ENCODE assay signal across 16 mouse cellular contexts in genomic region chrX:169704016-169704602, GRCm38 (mm10). TPM values are rescaled to one million over a fixed set of nuclear protein-coding genes. Genes with fewer than 3 reads are reported as not detected.
A peak's percentile ranks its signal among the peaks of the same experiment; 100 is the strongest.
DNase-seq lines count a peak whose midpoint lies in the region; ATAC-seq lines count a peak whose summit lies in the region.
"Had no signal": no experiment of that assay in that cellular context is flagged by ENCODE, and none has a peak within 500 bp of the region (broad histone marks: within the 10 kb centered on the region; RNA-seq: fewer than 3 reads in every experiment).

No protein-coding gene starts in this region.

- H3K4me3 ChIP-seq in heart, embryonic 10.5 days, result no peak overlapping the region
- H3K4me3 ChIP-seq in intestine, embryonic 15.5 days (replicated peaks), result no peak overlapping the region
- H3K4me3 ChIP-seq: embryonic facial prominence, embryonic 13.5 days; hindbrain, embryonic 12.5 days; limb, embryonic 15.5 days; neural tube, embryonic 12.5 days had no signal

- H3K4me2 ChIP-seq in intestine, embryonic 15.5 days (replicated peaks), result no peak overlapping the region
- H3K4me2 ChIP-seq: embryonic facial prominence, embryonic 13.5 days; hindbrain, embryonic 12.5 days; limb, embryonic 15.5 days; neural tube, embryonic 12.5 days had no signal

- H3K27me3 ChIP-seq in heart, embryonic 10.5 days (ENCODE audit: insufficient read depth, poor library complexity, severe bottlenecking), result peaks cover 11% of the 10 kb centered on the region; the same call in 1 of the 2 replicates
- H3K27me3 ChIP-seq in intestine, embryonic 15.5 days (replicated peaks), result no peaks in the 10 kb centered on the region

- H3K27ac ChIP-seq in heart, embryonic 10.5 days, result no peak overlapping the region
- H3K27ac ChIP-seq in intestine, embryonic 15.5 days, result no peak overlapping the region
- H3K27ac ChIP-seq: embryonic facial prominence, embryonic 13.5 days; hindbrain, embryonic 12.5 days; limb, embryonic 15.5 days; neural tube, embryonic 12.5 days had no signal

- ATAC-seq in intestine, embryonic 15.5 days, result no peak

- no peaks in the 10 kb centered on the region for H3K36me3 ChIP-seq in heart, embryonic 10.5 days
- H3K36me3 ChIP-seq in intestine, embryonic 15.5 days, result no peaks in the 10 kb centered on the region
- H3K36me3 ChIP-seq: embryonic facial prominence, embryonic 13.5 days; hindbrain, embryonic 12.5 days; limb, embryonic 15.5 days; neural tube, embryonic 12.5 days had no signal

- no peaks in the 10 kb centered on the region for H3K9me3 ChIP-seq in heart, embryonic 10.5 days
- no peaks in the 10 kb centered on the region for H3K9me3 ChIP-seq in intestine, embryonic 15.5 days
- H3K9me3 ChIP-seq: embryonic facial prominence, embryonic 13.5 days; hindbrain, embryonic 12.5 days; limb, embryonic 15.5 days; neural tube, embryonic 12.5 days had no signal

- peak; percentile 49 for DNase-seq in adrenal gland, postnatal 10 days
- DNase-seq in adrenal gland, postnatal 25 days, result no peak
- DNase-seq in heart, adult 18-20 months, result peak; percentile 21 to 69
- no peak for DNase-seq in heart, embryonic 10.5 days (ENCODE audit: low spot score)
- peak; percentile 26 for DNase-seq in urinary bladder, postnatal 14 days (ENCODE audit: low spot score)
- no peak for DNase-seq in urinary bladder, postnatal 4 days (ENCODE audit: low spot score in 2 of 2)
- DNase-seq in natural killer cell, adult 2 months (ENCODE audit: low spot score in 2 of 2), result no peak
- DNase-seq: adrenal gland, postnatal 36 days; cerebellum, postnatal 36 days; lung, postnatal 14 days; thymus, postnatal 36 days had no signal

- H3K9ac ChIP-seq in intestine, embryonic 15.5 days, result no peak overlapping the region
- H3K9ac ChIP-seq: embryonic facial prominence, embryonic 13.5 days; hindbrain, embryonic 12.5 days; limb, embryonic 15.5 days; neural tube, embryonic 12.5 days had no signal

- no peaks in the 10 kb centered on the region for H3K4me1 ChIP-seq in heart, embryonic 10.5 days
- no peaks in the 10 kb centered on the region for H3K4me1 ChIP-seq in intestine, embryonic 15.5 days (replicated peaks)
- H3K4me1 ChIP-seq: embryonic facial prominence, embryonic 13.5 days; hindbrain, embryonic 12.5 days; limb, embryonic 15.5 days; neural tube, embryonic 12.5 days had no signal

- 89% methylated on average over 2 of the region's 2 CpGs for WGBS in heart, embryonic 10.5 days
- 88% methylated on average over 2 of the region's 2 CpGs for WGBS in intestine, embryonic 15.5 days

RNA-seq across cellular contexts. Expression of gene Mid1, which starts 19.1 kb away (rescaled TPM):
- 10 to 100 TPM; 15.1 to 21.5 TPM for total RNA-seq in adrenal gland, postnatal 10 days (2021)
- 14.4 and 21.3 TPM in 2 replicates for total RNA-seq in adrenal gland, postnatal 25 days (2021)
- total RNA-seq in heart, adult 18-20 months (2021), result 1 to 10 TPM; 3.3 to 5.4 TPM
- 9.6 and 12.0 TPM in 2 replicates for polyA plus RNA-seq in heart, embryonic 10.5 days (2016; fragmentation: Nextera tagmentation; extraction: Ambion mirVana)
- 5.1 and 5.2 TPM in 2 replicates for polyA plus RNA-seq in intestine, embryonic 15.5 days (2015; fragmentation: Nextera tagmentation; extraction: Ambion mirVana)

Comparison
In these comparisons a context has a peak if more than half of its experiments do, and no peak if none do; other contexts are left out.
1. DNase-seq: peak in adrenal gland, postnatal 10 days (single experiment), heart, adult 18-20 months (2 of 2) and urinary bladder, postnatal 14 days (single experiment); none in adrenal gland, postnatal 25 days (single experiment), heart, embryonic 10.5 days (single experiment), urinary bladder, postnatal 4 days (0 of 2) and natural killer cell, adult 2 months (0 of 2).